Mouse (Mus musculus): ENCODE measurements around the gene Mfsd6. TPM values are rescaled to one million over a fixed set of nuclear protein-coding genes. Genes with fewer than 3 reads are reported as not detected.
A peak's percentile ranks its signal among the peaks of the same experiment; 100 is the strongest.

Mfsd6 gene
- polyA plus RNA-seq, 1 experiment from 2014 or later: 2.0 TPM

- H3K27ac ChIP-seq: no peak overlapping the region
- H3K4me1 ChIP-seq: peaks cover 6% of the 10 kb centered on the region; the same call in 1 of the 2 replicates
- H3K27me3 ChIP-seq (ENCODE audit: insufficient read depth, poor library complexity, severe bottlenecking): no peaks in the 10 kb centered on the region
- no peak overlapping the region for H3K4me3 ChIP-seq
- DNase-seq (ENCODE audit: low spot score): no peak
- peaks cover 21% of the 10 kb centered on the region; the same call in 1 of the 2 replicates for H3K36me3 ChIP-seq
- 62% methylated on average over 3 of the region's 3 CpGs for WGBS
- no peaks in the 10 kb centered on the region for H3K9me3 ChIP-seq
These were observed 74.5 kb downstream of the Mfsd6 start for GRCm38 (mm10) chr1:52652601-52653253.

GRCm38 (mm10) chr1:52650066-52650465 is 77.2 kb downstream of the Mfsd6 start:
- H3K27ac ChIP-seq: no peak overlapping the region
- H3K27me3 ChIP-seq (ENCODE audit: insufficient read depth, poor library complexity, severe bottlenecking): no peaks in the 10 kb centered on the region
- H3K9me3 ChIP-seq: no peaks in the 10 kb centered on the region
- H3K4me1 ChIP-seq: peaks cover 6% of the 10 kb centered on the region; the same call in 1 of the 2 replicates
- no peak for DNase-seq (ENCODE audit: low spot score)
- WGBS: 77% methylated on average over 5 of the region's 5 CpGs
- H3K4me3 ChIP-seq: no peak overlapping the region
- peaks cover 38% of the 10 kb centered on the region for H3K36me3 ChIP-seq

- no peak for DNase-seq (ENCODE audit: low spot score)
- H3K36me3 ChIP-seq: peaks cover 40% of the 10 kb centered on the region
- peaks cover 6% of the 10 kb centered on the region; the same call in 1 of the 2 replicates for H3K4me1 ChIP-seq
- H3K27ac ChIP-seq: no peak overlapping the region
- WGBS: 78% methylated on average over 11 of the region's 11 CpGs
- no peaks in the 10 kb centered on the region for H3K27me3 ChIP-seq (ENCODE audit: insufficient read depth, poor library complexity, severe bottlenecking)
- H3K4me3 ChIP-seq: no peak overlapping the region
- no peaks in the 10 kb centered on the region for H3K9me3 ChIP-seq
These were observed 78.9 kb downstream of the Mfsd6 start for GRCm38 (mm10) chr1:52648153-52649027.

DNA sequence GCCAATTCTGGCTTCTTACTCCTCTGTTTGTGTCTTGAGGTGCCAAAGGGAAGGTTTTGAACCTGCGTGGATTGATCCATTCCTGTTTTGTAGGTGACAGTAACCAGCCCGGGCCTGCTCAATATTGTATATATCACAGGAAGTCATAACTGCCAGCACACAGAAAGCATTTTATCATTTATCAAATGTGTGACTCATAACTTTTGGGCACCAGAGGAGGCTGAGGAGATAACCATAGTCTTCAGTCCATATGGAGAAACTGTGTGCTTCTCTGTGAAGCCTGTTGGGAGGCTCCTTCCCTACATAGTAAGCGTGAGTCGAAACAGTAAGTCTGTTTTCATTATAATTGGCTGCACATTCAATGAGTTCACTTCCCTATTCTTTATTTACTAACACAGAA is 86.5 kb downstream of the Mfsd6 start:
- Histone ChIP-seq H3K4me1 (no peaks in the 10 kb centered on the region; the same call in 1 of the 2 replicates), H3K9me3 (no peaks in the 10 kb centered on the region), H3K27me3 (ENCODE audit: insufficient read depth, poor library complexity, severe bottlenecking) (no peaks in the 10 kb centered on the region), H3K36me3 (peaks cover 38% of the 10 kb centered on the region), H3K27ac (no peak overlapping the region), H3K4me3 (no peak overlapping the region)
- no peak for DNase-seq (ENCODE audit: low spot score)
- WGBS: 89% methylated on average over 4 of the region's 4 CpGs

DNA sequence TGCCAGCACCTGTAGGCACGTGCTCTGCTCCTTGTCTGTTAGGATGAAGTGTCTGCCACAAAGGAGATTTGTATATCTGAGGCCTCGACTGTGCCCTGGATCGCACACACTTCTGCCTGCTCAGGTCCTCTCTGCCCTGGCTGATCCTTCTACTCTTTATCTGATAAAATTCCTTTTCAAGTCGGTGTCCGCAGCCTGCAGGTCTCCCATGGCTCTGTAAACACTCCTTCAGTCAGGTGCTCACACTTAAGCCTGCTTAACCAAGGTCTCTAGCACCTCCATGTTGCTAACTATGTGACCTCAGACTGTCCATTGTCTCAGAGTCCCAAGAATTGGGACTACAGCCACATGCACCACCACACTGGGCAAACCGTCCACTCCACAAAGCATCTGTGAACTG is 87.0 kb downstream of the Mfsd6 start:
- 58% methylated on average over 6 of the region's 6 CpGs for WGBS
- no peaks in the 10 kb centered on the region for H3K27me3 ChIP-seq (ENCODE audit: insufficient read depth, poor library complexity, severe bottlenecking)

GRCm38 (mm10) chr1:52639090-52639489 is 88.2 kb downstream of the Mfsd6 start:
- Histone ChIP-seq H3K27ac (no peak overlapping the region), H3K4me3 (no peak overlapping the region), H3K27me3 (ENCODE audit: insufficient read depth, poor library complexity, severe bottlenecking) (no peaks in the 10 kb centered on the region), H3K36me3 (peaks cover 34% of the 10 kb centered on the region), H3K9me3 (no peaks in the 10 kb centered on the region), H3K4me1 (no peaks in the 10 kb centered on the region; the same call in 1 of the 2 replicates)
- no peak for DNase-seq (ENCODE audit: low spot score)
- WGBS: 90% methylated on average over 7 of the region's 7 CpGs

More for the DNA sequence above, 87.0 kb downstream of the Mfsd6 start:
- no peaks in the 10 kb centered on the region for H3K9me3 ChIP-seq
- H3K36me3 ChIP-seq: peaks cover 33% of the 10 kb centered on the region
- no peak overlapping the region for H3K27ac ChIP-seq
- no peak for DNase-seq (ENCODE audit: low spot score)
- no peak overlapping the region for H3K4me3 ChIP-seq
- H3K4me1 ChIP-seq: no peaks in the 10 kb centered on the region; the same call in 1 of the 2 replicates

- WGBS: 82% methylated on average over 2 of the region's 2 CpGs
- no peak overlapping the region for H3K4me3 ChIP-seq
- no peak overlapping the region for H3K27ac ChIP-seq
- no peak for DNase-seq (ENCODE audit: low spot score)
- H3K36me3 ChIP-seq: peaks cover 34% of the 10 kb centered on the region
- no peaks in the 10 kb centered on the region for H3K27me3 ChIP-seq (ENCODE audit: insufficient read depth, poor library complexity, severe bottlenecking)
- H3K4me1 ChIP-seq: no peaks in the 10 kb centered on the region; the same call in 1 of the 2 replicates
- no peaks in the 10 kb centered on the region for H3K9me3 ChIP-seq
These were observed 89.2 kb downstream of the Mfsd6 start for GRCm38 (mm10) chr1:52638101-52638500.

- Histone ChIP-seq H3K4me3 (no peak overlapping the region), H3K9me3 (no peaks in the 10 kb centered on the region), H3K27me3 (ENCODE audit: insufficient read depth, poor library complexity, severe bottlenecking) (no peaks in the 10 kb centered on the region), H3K4me1 (peaks cover 6% of the 10 kb centered on the region; the same call in 1 of the 2 replicates), H3K27ac (no peak overlapping the region), H3K36me3 (peaks cover 34% of the 10 kb centered on the region)
- WGBS: 97% methylated on average over 3 of the region's 3 CpGs
- no peak for DNase-seq (ENCODE audit: low spot score)
These were observed 91.3 kb downstream of the Mfsd6 start for GRCm38 (mm10) chr1:52635932-52636331.

GRCm38 (mm10) chr1:52634251-52634650 is 93.0 kb downstream of the Mfsd6 start:
- WGBS: 89% methylated on average over 6 of the region's 6 CpGs
- Histone ChIP-seq H3K9me3 (no peaks in the 10 kb centered on the region), H3K4me1 (peaks cover 6% of the 10 kb centered on the region; the same call in 1 of the 2 replicates), H3K27me3 (ENCODE audit: insufficient read depth, poor library complexity, severe bottlenecking) (no peaks in the 10 kb centered on the region), H3K4me3 (no peak overlapping the region), H3K36me3 (peaks cover 23% of the 10 kb centered on the region), H3K27ac (no peak overlapping the region)
- no peak for DNase-seq (ENCODE audit: low spot score)

GRCm38 (mm10) chr1:52631570-52631969 is 95.7 kb downstream of the Mfsd6 start:
- no peak for DNase-seq (ENCODE audit: low spot score)
- peaks cover 6% of the 10 kb centered on the region; the same call in 1 of the 2 replicates for H3K4me1 ChIP-seq
- H3K27me3 ChIP-seq (ENCODE audit: insufficient read depth, poor library complexity, severe bottlenecking): no peaks in the 10 kb centered on the region
- WGBS: 68% methylated on average over 2 of the region's 2 CpGs
- peaks cover 5% of the 10 kb centered on the region; the same call in 1 of the 2 replicates for H3K36me3 ChIP-seq
- H3K27ac ChIP-seq: no peak overlapping the region
- no peaks in the 10 kb centered on the region for H3K9me3 ChIP-seq
- peak overlapping the region; percentile 95 for H3K4me3 ChIP-seq

DNA sequence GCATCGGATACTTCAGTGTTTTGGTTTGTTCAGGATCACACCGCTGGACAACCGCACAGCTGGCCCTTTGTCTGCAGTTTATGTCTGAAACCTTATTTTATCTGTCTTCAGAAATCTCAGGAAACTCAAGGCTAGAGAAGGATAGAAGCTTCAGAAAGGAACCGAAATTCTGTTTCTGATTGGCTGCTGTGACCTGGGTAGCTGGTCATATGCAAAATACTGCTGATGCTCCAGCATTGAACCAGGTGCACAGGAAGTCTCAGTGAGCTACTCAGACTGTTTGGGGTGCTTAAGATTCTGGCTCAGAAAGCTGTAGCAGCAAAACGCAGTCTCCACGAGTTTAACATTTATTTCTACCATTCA is 96.3 kb downstream of the Mfsd6 start:
- peaks cover 5% of the 10 kb centered on the region; the same call in 1 of the 2 replicates for H3K36me3 ChIP-seq
- DNase-seq (ENCODE audit: low spot score): no peak
- peaks cover 6% of the 10 kb centered on the region; the same call in 1 of the 2 replicates for H3K4me1 ChIP-seq
- H3K27ac ChIP-seq: peak overlapping the region; percentile 97
- peak overlapping the region; percentile 95 for H3K4me3 ChIP-seq
- 1% methylated on average over 6 of the region's 6 CpGs for WGBS
- H3K9me3 ChIP-seq: no peaks in the 10 kb centered on the region
- no peaks in the 10 kb centered on the region for H3K27me3 ChIP-seq (ENCODE audit: insufficient read depth, poor library complexity, severe bottlenecking)

GRCm38 (mm10) chr1:52630248-52630936 is 96.9 kb downstream of the Mfsd6 start, which contains the start of gene Nemp2:
Nemp2 (plus strand) TSS chr1:52630703.
- Histone ChIP-seq H3K27me3 (ENCODE audit: insufficient read depth, poor library complexity, severe bottlenecking) (no peaks in the 10 kb centered on the region), H3K4me1 (peaks cover 6% of the 10 kb centered on the region; the same call in 1 of the 2 replicates), H3K9me3 (no peaks in the 10 kb centered on the region), H3K27ac (peak within 1 kb of the TSS; percentile 97), H3K4me3 (peak within 1 kb of the TSS; percentile 95), H3K36me3 (peaks cover 5% of the 10 kb centered on the region; the same call in 1 of the 2 replicates)
- peak; percentile 95 for DNase-seq (ENCODE audit: low spot score)
- WGBS: 0% methylated on average over 44 of the region's 44 CpGs

All from heart, embryonic 10.5 days (tissue).